Mouse (Mus musculus) adrenal gland, postnatal 10 days (tissue): ENCODE measurements around the gene Clec3a. TPM values are rescaled to one million over a fixed set of nuclear protein-coding genes. Genes with fewer than 3 reads are reported as not detected.

Source experiments
- DNase-seq: peaks from one replicate; pipeline ENCODE4 v3.0.0; 2021; ENCODE audit warnings: mixed read lengths
- total RNA-seq, 2 experiments: library from RNA; stranded (reverse); gene quantifications; 2 replicates each; pipeline ENCODE4 v1.2.3; 2021

Gene Clec3a
- total RNA-seq, 2 experiments from 2014 or later: not detected

DNA sequence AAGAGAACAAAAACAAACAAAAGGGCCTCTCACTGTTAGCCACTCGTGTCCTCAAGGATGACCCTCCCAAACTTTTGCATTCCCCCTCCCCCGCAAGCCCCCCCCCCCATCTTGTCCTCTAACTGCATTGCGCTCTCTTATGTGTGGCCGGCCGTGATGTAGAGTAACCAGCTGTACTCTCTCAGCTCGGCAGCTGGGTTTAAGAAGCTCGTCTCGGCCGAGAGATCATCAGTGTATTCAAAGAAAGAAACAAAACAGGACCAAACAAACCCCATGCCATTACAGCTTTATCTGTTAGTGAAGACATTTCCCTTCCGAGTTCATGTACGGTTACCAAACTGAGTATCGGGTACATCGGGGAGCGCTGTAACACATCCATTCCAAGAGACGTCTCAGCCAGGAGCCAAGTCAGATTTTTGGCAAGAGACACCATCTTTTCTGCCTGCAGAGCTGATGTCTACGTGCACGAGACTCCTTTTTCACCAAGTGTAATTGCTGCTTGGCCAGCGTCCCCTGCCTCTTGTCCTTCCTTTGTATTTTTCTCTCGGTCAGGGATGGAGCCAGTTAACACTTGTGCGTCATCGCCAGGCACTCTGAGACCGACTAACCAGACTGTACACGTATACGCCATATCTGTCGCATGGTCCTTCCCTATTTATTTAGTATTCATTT, 40.4 kb downstream of the Clec3a start:
- peak; percentile 13 for DNase-seq

DNA sequence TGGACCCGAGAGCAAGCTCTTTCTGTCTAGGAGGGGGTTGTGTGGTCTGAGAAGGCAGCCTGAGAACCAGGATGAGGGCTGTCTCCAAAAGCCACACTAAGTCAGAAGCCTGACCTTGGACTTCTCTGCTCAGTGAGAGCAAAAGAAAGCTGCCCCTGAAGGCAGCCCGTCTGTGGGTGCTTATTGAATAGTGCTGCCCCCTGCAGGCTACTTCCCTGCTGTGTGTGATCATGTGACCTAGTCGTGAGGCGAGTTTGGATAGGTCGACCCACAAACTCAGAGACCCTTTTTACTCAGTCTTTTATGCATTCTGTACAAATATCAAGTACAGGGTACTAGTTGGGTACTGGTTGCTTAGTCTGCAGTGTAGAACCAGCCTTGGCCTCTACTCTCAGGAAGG, 42.7 kb downstream of the Clec3a start:
- no peak for DNase-seq

DNA sequence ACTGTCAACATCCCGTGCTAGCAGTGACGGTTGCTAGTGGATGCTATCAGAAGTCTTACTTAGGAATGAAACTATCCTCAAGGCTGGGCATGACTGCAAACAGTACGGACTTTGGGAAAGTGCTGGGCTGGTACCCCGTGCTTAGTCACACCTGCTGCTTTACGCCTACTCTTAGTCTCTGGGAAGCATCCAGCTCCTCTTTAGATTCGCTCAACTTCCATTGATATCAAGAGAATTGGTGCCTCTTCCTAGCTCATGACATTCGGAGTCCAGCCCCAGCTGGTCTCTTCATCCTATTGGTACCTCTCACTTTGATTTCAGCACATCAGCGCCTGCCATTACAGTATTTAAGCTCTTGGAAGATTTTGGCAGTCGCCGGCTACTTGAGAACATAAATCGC, 44.7 kb downstream of the Clec3a start:
- no peak for DNase-seq

DNA sequence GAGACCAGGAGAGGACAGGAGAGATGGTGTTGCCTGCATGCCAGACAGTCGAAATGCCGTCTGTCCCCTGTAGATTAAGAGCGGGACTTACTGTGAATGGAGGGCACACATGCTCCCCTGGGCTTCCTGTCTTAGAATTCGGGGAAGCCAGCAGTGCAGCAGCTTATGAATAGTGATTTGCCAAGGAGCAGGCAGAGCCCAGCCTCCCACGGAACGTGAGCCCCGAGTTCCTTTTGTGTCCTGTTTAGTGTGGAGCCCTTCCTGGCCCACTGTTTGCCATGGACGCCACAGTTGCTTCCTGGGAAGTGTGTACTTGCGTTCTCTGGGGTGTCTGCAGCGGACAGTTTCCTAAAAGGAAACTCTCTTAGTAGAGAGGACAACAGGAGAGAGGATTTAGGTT, 45.4 kb downstream of the Clec3a start:
- no peak for DNase-seq

DNA sequence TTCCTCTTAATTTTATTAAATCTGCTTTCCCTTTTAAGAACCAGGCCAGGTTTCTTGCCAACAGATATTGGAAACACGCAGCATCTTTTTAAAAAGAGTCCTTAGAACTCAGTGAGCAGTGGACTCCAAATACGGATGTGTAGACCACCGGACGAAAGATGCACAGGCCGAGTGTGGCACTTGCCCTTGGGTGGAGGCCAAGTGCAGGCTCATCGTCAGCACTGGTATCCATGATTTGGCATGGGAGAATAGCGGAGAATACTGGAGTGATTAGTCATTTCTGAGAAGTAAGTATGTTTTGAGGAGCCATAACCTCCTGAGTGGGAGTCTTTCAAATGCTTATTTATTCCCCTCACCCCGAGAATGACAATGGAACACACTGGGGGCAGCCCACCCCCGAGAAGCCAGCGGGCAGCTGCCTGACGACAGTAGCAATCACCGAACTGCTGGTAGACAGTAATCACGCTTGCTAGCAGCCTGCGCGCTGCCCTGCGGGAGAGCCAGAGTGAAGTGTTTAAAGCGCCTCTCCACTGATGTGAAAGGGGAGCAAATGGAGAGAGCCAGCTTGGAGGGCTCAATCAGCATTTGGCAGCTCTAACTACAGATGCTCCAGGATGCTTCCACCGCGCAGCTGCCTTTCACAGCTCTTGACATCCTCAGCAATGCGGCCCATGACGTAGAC, 50.8 kb downstream of the Clec3a start:
- DNase-seq: no peak

DNA sequence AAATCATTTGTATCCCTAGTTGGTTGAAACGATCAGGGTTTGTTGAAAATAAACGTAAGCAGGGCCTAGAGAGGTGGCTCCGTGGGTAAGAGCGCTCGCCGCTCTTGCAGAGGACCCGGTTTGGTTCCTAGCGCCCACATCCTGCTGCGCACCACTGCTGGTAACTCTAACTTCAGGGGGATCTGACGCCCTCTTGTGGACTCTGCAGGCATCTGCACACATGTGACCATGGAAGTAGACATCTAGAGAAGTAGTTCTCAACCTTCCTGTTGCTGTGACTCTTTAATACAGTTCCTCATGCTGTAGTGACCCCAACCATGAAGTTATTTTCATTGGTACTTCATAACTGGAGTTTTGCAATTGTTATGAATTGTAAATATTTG, 51.3 kb downstream of the Clec3a start:
- DNase-seq: no peak

DNA sequence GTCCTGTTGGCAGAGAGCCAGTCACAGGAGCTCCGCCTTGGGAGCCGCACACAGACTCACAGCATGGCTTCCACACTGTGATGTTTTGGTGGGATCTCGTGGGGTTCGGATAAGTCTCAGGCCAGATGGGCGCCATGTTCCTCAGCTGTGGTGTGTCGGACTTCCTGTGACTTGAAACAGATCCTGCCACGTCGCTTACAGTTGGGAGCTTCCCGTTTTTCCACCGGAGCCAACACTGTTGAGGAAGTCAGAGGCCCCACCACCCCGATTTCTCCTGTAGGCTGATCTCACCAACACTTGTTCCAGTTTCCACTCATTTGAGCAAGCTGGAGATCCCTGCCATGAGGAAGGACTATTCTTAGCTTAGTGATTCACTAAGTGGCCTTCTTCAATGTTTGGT, 55.7 kb downstream of the Clec3a start:
- no peak for DNase-seq

Other genes starting within 250 kb of the Clec3a start
- 10 to 100 TPM; 15.9 to 24.4 TPM for gene Vat1l, start 212.5 kb upstream of the Clec3a start, total RNA-seq
- gene Wwox, start 21.6 kb downstream of the Clec3a start, total RNA-seq: 10 to 100 TPM; 20.8 to 28.4 TPM